Mouse (Mus musculus) testis, postnatal 10 days (tissue): ENCODE measurements around the gene Malsu1.
A peak's percentile ranks its signal among the peaks of the same experiment; 100 is the strongest.

Source experiments
- DNase-seq: peaks from one replicate; pipeline ENCODE4 v3.0.0; 2021; ENCODE audit warnings: low spot score

Malsu1 gene

GRCm38 (mm10) chr6:49073304-49074116 lies at the start of gene Malsu1:
TSS of gene Malsu1 (plus strand) at chr6:49073795.
- peak; percentile 96 for DNase-seq

- no peak for DNase-seq
Observed at GRCm38 (mm10) chr6:49025290-49025689, 48.3 kb upstream of the Malsu1 start.

GRCm38 (mm10) chr6:49026496-49026895 lies 47.1 kb upstream of the Malsu1 start:
- no peak for DNase-seq

- DNase-seq, result no peak
Observed at GRCm38 (mm10) chr6:49028019-49028418, 45.6 kb upstream of the Malsu1 start.

GRCm38 (mm10) chr6:49028708-49029107 lies 44.9 kb upstream of the Malsu1 start:
- no peak for DNase-seq

GRCm38 (mm10) chr6:49031230-49031629 lies 42.4 kb upstream of the Malsu1 start:
- no peak for DNase-seq

GRCm38 (mm10) chr6:49032783-49033182 lies 40.8 kb upstream of the Malsu1 start:
- no peak for DNase-seq

- DNase-seq, result no peak
Observed at GRCm38 (mm10) chr6:49036275-49037267, 37.0 kb upstream of the Malsu1 start, which contains the start of gene Gpnmb. TSS of gene Gpnmb (plus strand) at chr6:49036546.

GRCm38 (mm10) chr6:49037268-49037662 lies 36.3 kb upstream of the Malsu1 start:
- no peak for DNase-seq

GRCm38 (mm10) chr6:49039470-49040180 lies 34.0 kb upstream of the Malsu1 start:
- DNase-seq, result peak; percentile 84

GRCm38 (mm10) chr6:49046502-49046901 lies 27.1 kb upstream of the Malsu1 start:
- no peak for DNase-seq

- DNase-seq, result no peak
Observed at GRCm38 (mm10) chr6:49046976-49047375, 26.6 kb upstream of the Malsu1 start.

GRCm38 (mm10) chr6:49047848-49048247 lies 25.7 kb upstream of the Malsu1 start:
- DNase-seq, result no peak

- no peak for DNase-seq
Observed at GRCm38 (mm10) chr6:49048395-49048794, 25.2 kb upstream of the Malsu1 start.

- DNase-seq, result no peak
Observed at GRCm38 (mm10) chr6:49050677-49051410, 22.8 kb upstream of the Malsu1 start.

GRCm38 (mm10) chr6:49052191-49052590 lies 21.4 kb upstream of the Malsu1 start:
- no peak for DNase-seq

GRCm38 (mm10) chr6:49055256-49055733 lies 18.3 kb upstream of the Malsu1 start:
- DNase-seq, result no peak

- no peak for DNase-seq
Observed at GRCm38 (mm10) chr6:49056009-49056408, 17.6 kb upstream of the Malsu1 start.

- DNase-seq, result peak; percentile 78
Observed at GRCm38 (mm10) chr6:49057053-49058021, 16.3 kb upstream of the Malsu1 start.

- no peak for DNase-seq
Observed at GRCm38 (mm10) chr6:49068361-49068760, 5.2 kb upstream of the Malsu1 start.
